Mouse (Mus musculus) hindbrain, postnatal 0 days (tissue): ENCODE measurements around the gene Klrb1a. TPM values are rescaled to one million over a fixed set of nuclear protein-coding genes. Genes with fewer than 3 reads are reported as not detected.
A peak's percentile ranks its signal among the peaks of the same experiment; 100 is the strongest.

Source experiments
- ATAC-seq: fragments of 200-750 bp; cut with Nextera tagmentation; 2 replicates; pipeline ENCODE4 v1.8.0; 2017; ENCODE audit warnings: mild to moderate bottlenecking, moderate TSS enrichment, moderate library complexity
- DNase-seq: peaks from one replicate; pipeline ENCODE4 v3.0.0-alpha.2; 2015; ENCODE audit warnings: low spot score
- H3K27ac ChIP-seq: fragments of 300-500 bp; sonication (generic); 2 replicates; pipeline ENCODE4 v1.5.1; 2014; ENCODE audit warnings: mild to moderate bottlenecking
- H3K27me3 ChIP-seq: fragments of 300-500 bp; sonication (generic); 2 replicates; pipeline ENCODE4 v1.6.1; 2014; ENCODE audit warnings: low read length, mixed read lengths; ENCODE audit not compliant: insufficient read depth
- H3K36me3 ChIP-seq: fragments of 300-500 bp; sonication (generic); 2 replicates; pipeline ENCODE4 v1.6.1; 2014; ENCODE audit warnings: low read length, mixed read lengths; ENCODE audit not compliant: insufficient read depth
- H3K4me1 ChIP-seq: fragments of 300-500 bp; sonication (generic); 2 replicates; pipeline ENCODE4 v1.6.1; 2014; ENCODE audit warnings: antibody characterized with exemption, low read length, mixed read lengths; ENCODE audit not compliant: insufficient read depth
- H3K4me2 ChIP-seq: fragments of 300-500 bp; sonication (generic); 2 replicates; pipeline ENCODE4 v1.6.1; 2014; ENCODE audit warnings: low read depth, mild to moderate bottlenecking, low read length, moderate library complexity, mixed read lengths
- H3K4me3 ChIP-seq: fragments of 300-500 bp; sonication (generic); 2 replicates; pipeline ENCODE4 v1.5.1; 2014; ENCODE audit warnings: low read length
- H3K9ac ChIP-seq: fragments of 300-500 bp; sonication (generic); replicated peaks from 2 replicates; pipeline ENCODE4 v1.6.1; 2014; ENCODE audit warnings: mild to moderate bottlenecking, low read length, moderate library complexity, mixed read lengths
- H3K9me3 ChIP-seq: fragments of 300-500 bp; sonication (generic); 2 replicates; pipeline ENCODE4 v1.6.1; 2016; ENCODE audit warnings: low read length, mixed read lengths
- CTCF ChIP-seq: IDR thresholded peaks from 2 replicates; pipeline ENCODE4 v1.5.1; 2016; ENCODE audit warnings: antibody characterized with exemption, control low read depth, low read depth
- WGBS: fragments of 180-500 bp; shearing (Covaris S2); extraction: QIAGEN DNeasy Blood & Tissue Kit; methylation state at CpG from one replicate; pipeline ENCODE4 v1.1.7; 2014; 5-methylcytosine and 5-hydroxymethylcytosine counted together
- polyA plus RNA-seq: library from polyadenylated mRNA; unstranded; fragments of >200 nt; fragmentation: Nextera tagmentation; extraction: Ambion mirVana; gene quantifications from 2 replicates; pipeline ENCODE4 v1.2.1, GENCODE M21; 2015
- total RNA-seq: library from RNA; depleted of rRNA; stranded (reverse); fragments of >200 nt; gene quantifications from 2 replicates; pipeline ENCODE4 v1.2.3, GENCODE M21; 2014; rRNA removed

The Klrb1a gene
- total and polyA plus RNA-seq, 2 experiments from 2014 or later: not detected

DNA sequence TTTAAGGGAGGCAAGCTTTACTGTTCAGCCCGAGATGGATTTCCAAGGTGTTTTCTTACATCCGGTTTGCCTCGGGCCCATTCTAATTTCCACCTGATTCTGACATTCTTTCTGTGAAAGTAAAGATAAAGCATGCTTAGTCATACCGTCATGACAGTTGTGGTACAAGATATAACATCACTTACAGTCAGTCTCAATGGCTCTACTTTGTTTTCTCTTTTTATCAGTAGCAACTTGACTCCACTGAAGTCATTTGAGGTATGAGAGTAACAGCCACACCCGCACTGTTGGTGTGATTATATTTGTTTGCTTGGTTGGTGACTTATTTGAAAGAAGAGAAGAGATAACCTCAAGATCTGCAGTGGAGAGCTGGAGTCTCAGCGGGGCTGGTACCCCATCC lies 35.7 kb downstream of the Klrb1a start:
- Histone ChIP-seq H3K36me3 (no peaks in the 10 kb centered on the region), H3K27me3 (no peaks in the 10 kb centered on the region), H3K27ac (no peak overlapping the region), H3K4me1 (0 out of 2 replicates have a peak, but pooled peaks cover 3% of the 10 kb centered on the region), H3K9me3 (no peaks in the 10 kb centered on the region), H3K9ac (no peak overlapping the region), H3K4me3 (no peak overlapping the region), H3K4me2 (no peak overlapping the region)
- no peak for TF ChIP-seq CTCF
- WGBS: 91% methylated on average over 6 of the region's 6 CpGs
- DNase-seq: no peak
- ATAC-seq: no peak

DNA sequence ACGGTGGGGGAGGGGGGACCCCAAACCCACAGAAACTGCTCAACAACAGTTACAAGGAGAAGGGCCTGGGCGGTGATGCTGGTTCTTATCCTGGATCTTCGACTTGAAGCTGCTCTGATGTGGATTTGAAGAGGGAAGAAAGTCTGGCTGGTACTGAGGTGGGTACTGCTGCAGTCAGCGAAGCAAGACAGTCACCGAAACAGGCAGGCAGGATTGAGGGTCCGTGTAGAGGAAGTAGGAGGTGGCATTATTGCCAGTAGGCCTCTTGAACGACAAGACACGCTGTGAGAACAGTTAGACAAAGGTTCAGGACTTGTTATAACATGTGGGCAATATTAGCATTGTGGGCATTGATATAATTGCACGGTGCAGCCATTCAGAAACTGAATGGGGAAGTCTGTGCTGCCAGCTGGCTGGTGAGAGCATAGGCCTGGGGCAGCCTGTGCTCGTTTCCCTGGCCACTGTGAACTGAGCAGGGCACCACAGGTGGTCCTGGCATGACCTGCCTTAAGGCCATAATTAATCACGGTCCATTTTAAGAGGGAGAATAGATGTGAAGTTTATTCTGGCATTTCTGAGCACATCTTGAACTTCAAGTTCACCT lies 37.6 kb downstream of the Klrb1a start:
- H3K27ac ChIP-seq: no peak overlapping the region
- peak; percentile 25 for DNase-seq
- no peak overlapping the region for H3K9ac ChIP-seq
- H3K4me3 ChIP-seq: no peak overlapping the region
- H3K9me3 ChIP-seq: no peaks in the 10 kb centered on the region
- no peak overlapping the region for H3K4me2 ChIP-seq
- WGBS: 59% methylated on average over 11 of the region's 11 CpGs
- no peaks in the 10 kb centered on the region for H3K27me3 ChIP-seq
- TF ChIP-seq CTCF: no peak
- H3K4me1 ChIP-seq: 0 out of 2 replicates have a peak, but pooled peaks cover 3% of the 10 kb centered on the region
- peak; percentile 74 for ATAC-seq
- no peaks in the 10 kb centered on the region for H3K36me3 ChIP-seq

DNA sequence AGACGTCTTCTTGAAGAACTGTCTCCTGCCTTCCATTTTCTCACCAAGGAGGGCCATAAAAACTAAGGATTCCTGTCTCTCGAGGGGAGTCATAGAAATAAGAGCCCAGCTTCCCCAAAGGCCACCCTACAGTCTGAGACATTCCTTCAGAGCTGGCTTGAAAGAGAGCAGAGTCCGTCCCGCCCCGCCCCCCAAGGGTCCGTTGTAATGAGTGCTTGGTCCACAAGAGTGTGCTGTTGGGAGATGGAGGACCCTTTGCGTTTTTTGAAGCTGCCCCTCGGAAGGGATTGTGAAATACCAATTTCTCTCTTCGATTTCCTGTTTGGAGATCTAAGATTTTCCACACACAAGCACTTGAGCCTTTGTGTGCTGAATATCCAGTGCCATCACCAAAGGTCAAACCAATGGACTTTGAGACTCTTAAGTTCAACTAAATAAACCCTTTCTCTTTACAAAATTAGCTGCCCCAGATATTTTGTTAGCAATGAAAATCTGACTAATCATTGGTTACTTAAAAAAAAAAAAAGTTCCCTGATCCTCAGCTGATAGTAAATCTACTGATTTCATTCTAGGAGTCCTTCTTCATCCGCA lies 39.2 kb downstream of the Klrb1a start:
- peak; percentile 67 for TF ChIP-seq CTCF
- 23% methylated on average over 10 of the region's 10 CpGs for WGBS
- H3K27ac ChIP-seq: no peak overlapping the region
- H3K4me1 ChIP-seq: 0 out of 2 replicates have a peak, but pooled peaks cover under 1% of the 10 kb centered on the region
- no peaks in the 10 kb centered on the region for H3K27me3 ChIP-seq
- H3K4me2 ChIP-seq: no peak overlapping the region
- ATAC-seq (0 out of 2 replicates have a peak, but pooled peaks have one; percentile 53), DNase-seq (peak; percentile 54)
- H3K9ac ChIP-seq: no peak overlapping the region
- no peaks in the 10 kb centered on the region for H3K36me3 ChIP-seq
- H3K9me3 ChIP-seq: no peaks in the 10 kb centered on the region
- H3K4me3 ChIP-seq: no peak overlapping the region

DNA sequence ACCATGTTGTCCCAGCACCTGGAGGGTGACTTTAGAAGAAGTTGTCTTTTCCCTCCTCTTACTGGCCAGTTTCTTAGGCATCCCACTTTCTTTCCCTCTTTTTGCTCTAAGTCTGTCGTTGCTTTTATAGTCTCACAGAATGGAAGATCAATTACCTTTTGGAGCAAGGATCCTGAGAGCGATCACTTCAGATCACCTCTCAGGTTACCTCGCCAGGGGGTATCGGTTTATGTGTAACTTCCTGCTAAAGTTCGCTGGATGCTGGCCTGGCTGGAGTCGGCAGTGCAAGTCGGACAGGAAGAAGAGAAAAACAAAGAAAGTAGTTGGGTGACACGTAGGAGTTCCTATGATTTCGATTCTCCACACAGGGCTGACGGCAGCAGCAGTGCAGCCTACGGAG lies 41.8 kb downstream of the Klrb1a start, which contains the start of gene A2ml1:
TSS of gene A2ml1 (minus strand) at position 101 of the 400 bp plus-strand sequence.
- ATAC-seq (no peak), DNase-seq (no peak)
- no peak within 1 kb of the TSS for H3K27ac ChIP-seq
- TF ChIP-seq CTCF: no peak
- H3K4me1 ChIP-seq: no peaks in the 10 kb centered on the region
- no peak within 1 kb of the TSS for H3K4me2 ChIP-seq
- H3K4me3 ChIP-seq: no peak within 1 kb of the TSS
- no peaks in the 10 kb centered on the region for H3K9me3 ChIP-seq
- no peak within 1 kb of the TSS for H3K9ac ChIP-seq
- no peaks in the 10 kb centered on the region for H3K36me3 ChIP-seq
- 80% methylated on average over 11 of the region's 11 CpGs for WGBS
- no peaks in the 10 kb centered on the region for H3K27me3 ChIP-seq

DNA sequence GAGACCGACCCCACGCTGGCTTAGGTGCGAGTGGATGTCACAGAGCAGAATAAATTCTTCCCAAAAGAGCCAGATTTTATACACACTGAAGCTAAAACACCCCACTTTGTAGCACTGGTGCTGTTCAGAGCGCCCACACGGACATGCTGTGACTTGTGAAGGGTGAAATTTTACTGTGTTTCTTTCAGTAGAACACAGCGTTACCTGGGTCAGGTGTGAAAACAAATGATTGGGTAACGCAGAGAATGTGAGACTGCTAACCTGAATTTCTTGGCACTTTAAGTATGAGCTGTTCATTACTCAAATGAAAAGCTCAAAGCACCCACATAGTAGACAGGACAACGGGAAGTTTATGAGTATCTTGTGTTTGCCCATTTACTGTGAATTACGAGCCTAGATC lies 46.0 kb downstream of the Klrb1a start:
- Histone ChIP-seq H3K4me1 (no peaks in the 10 kb centered on the region), H3K9me3 (no peaks in the 10 kb centered on the region), H3K9ac (no peak overlapping the region), H3K27ac (no peak overlapping the region), H3K27me3 (no peaks in the 10 kb centered on the region), H3K4me2 (no peak overlapping the region), H3K4me3 (no peak overlapping the region), H3K36me3 (no peaks in the 10 kb centered on the region)
- DNase-seq: no peak
- no peak for ATAC-seq
- WGBS: 88% methylated on average over 9 of the region's 9 CpGs
- TF ChIP-seq CTCF: no peak

DNA sequence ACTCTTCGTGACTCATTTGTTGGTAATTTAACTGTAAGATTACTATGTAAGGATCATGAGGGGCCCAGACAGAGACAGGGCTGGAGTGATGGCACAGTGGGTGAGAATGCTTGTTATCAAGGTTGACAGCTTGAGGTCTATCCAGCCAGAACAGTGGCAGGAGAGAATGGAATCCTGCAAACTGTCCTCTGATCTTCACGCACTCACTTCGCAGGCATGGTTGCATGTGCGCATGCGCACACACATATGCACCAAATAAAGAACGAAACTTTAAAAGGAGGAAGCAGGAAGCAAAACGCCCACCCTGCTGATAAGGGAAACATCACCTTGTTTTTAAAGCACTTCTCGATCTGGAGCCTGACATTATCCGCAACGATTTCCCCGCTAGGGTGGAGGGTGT lies 56.7 kb downstream of the Klrb1a start:
- TF ChIP-seq CTCF: no peak
- ATAC-seq: no peak

More for the DNA sequence above, 56.7 kb downstream of the Klrb1a start:
- Histone ChIP-seq H3K4me2 (no peak overlapping the region), H3K9me3 (no peaks in the 10 kb centered on the region), H3K27me3 (no peaks in the 10 kb centered on the region), H3K36me3 (no peaks in the 10 kb centered on the region), H3K9ac (no peak overlapping the region), H3K27ac (no peak overlapping the region), H3K4me1 (no peaks in the 10 kb centered on the region), H3K4me3 (no peak overlapping the region)
- no peak for DNase-seq
- 95% methylated on average over 11 of the region's 11 CpGs for WGBS

Other genes with a start within 250 kb of the Klrb1a start
- 1.4 TPM in 1 of 2 replicates, not detected in the other for gene Tex52, start 248.1 kb downstream of the Klrb1a start, total RNA-seq
- gene Tex52, start 248.1 kb downstream of the Klrb1a start, polyA plus RNA-seq: 0.20 and 0.25 TPM in 2 replicates
- gene Gm44596, start 248.0 kb downstream of the Klrb1a start, total RNA-seq: not detected in 2 replicates
- not detected in 2 replicates for gene Gm44596, start 248.0 kb downstream of the Klrb1a start, polyA plus RNA-seq
- gene Nrip2, start 224.2 kb downstream of the Klrb1a start, total RNA-seq: 8.4 and 13.5 TPM in 2 replicates
- 9.8 and 10.8 TPM in 2 replicates for gene Nrip2, start 224.2 kb downstream of the Klrb1a start, polyA plus RNA-seq
- 33.7 and 80.8 TPM in 2 replicates for gene Itfg2, start 198.6 kb downstream of the Klrb1a start, total RNA-seq
- 34.0 and 34.1 TPM in 2 replicates for gene Itfg2, start 198.6 kb downstream of the Klrb1a start, polyA plus RNA-seq
- 161 and 164 TPM in 2 replicates for gene Fkbp4, start 184.9 kb downstream of the Klrb1a start, total RNA-seq
- 238 and 246 TPM in 2 replicates for gene Fkbp4, start 184.9 kb downstream of the Klrb1a start, polyA plus RNA-seq
- 0.14 TPM in 1 of 2 replicates, not detected in the other for gene Pzp, start 96.8 kb downstream of the Klrb1a start, total RNA-seq
- 0.03 and 0.18 TPM in 2 replicates for gene Pzp, start 96.8 kb downstream of the Klrb1a start, polyA plus RNA-seq
- gene A2ml1, start 41.9 kb downstream of the Klrb1a start, total RNA-seq: 0.79 and 1.6 TPM in 2 replicates
- 13.2 and 13.8 TPM in 2 replicates for gene A2ml1, start 41.9 kb downstream of the Klrb1a start, polyA plus RNA-seq
- not detected in 2 replicates for gene Clec2h, start 38.9 kb upstream of the Klrb1a start, total RNA-seq
- not detected in 2 replicates for gene Clec2h, start 38.9 kb upstream of the Klrb1a start, polyA plus RNA-seq
- gene Klrb1, start 99.5 kb upstream of the Klrb1a start, total RNA-seq: 0.31 and 1.9 TPM in 2 replicates
- 1.1 and 1.2 TPM in 2 replicates for gene Klrb1, start 99.5 kb upstream of the Klrb1a start, polyA plus RNA-seq
- 0.10 TPM in 1 of 2 replicates, not detected in the other for gene Klrb1c, start 165.7 kb upstream of the Klrb1a start, total RNA-seq
- gene Klrb1c, start 165.7 kb upstream of the Klrb1a start, polyA plus RNA-seq: 0.13 and 0.14 TPM in 2 replicates
- gene Gm44511, start 202.8 kb upstream of the Klrb1a start, total RNA-seq: not detected in 2 replicates
- not detected in 2 replicates for gene Gm44511, start 202.8 kb upstream of the Klrb1a start, polyA plus RNA-seq
- gene Klrb1b, start 202.8 kb upstream of the Klrb1a start, total RNA-seq: not detected in 2 replicates
- gene Klrb1b, start 202.8 kb upstream of the Klrb1a start, polyA plus RNA-seq: not detected in 2 replicates